Mouse (Mus musculus) neural tube, embryonic 13.5 days (tissue): ENCODE results near the gene Pip4k2b. TPM values are rescaled to one million over a fixed set of nuclear protein-coding genes. Genes with fewer than 3 reads are reported as not detected.

Source experiments
- ATAC-seq: fragments of 200-750 bp; cut with Nextera tagmentation; 2 replicates; pipeline ENCODE4 v1.8.0; 2017; ENCODE audit warnings: low read depth, mild to moderate bottlenecking, moderate TSS enrichment, moderate library complexity
- H3K27ac ChIP-seq: fragments of 300-500 bp; sonication (generic); replicated peaks from 2 replicates; pipeline ENCODE4 v1.5.1; 2015; ENCODE audit warnings: moderate library complexity, mild to moderate bottlenecking, inconsistent platforms
- H3K27me3 ChIP-seq: fragments of 300-500 bp; sonication (generic); 2 replicates; pipeline ENCODE4 v1.6.1; 2015; ENCODE audit warnings: mild to moderate bottlenecking, inconsistent platforms
- H3K36me3 ChIP-seq: fragments of 300-500 bp; sonication (generic); 2 replicates; pipeline ENCODE4 v1.6.1; 2015; ENCODE audit warnings: mild to moderate bottlenecking, inconsistent platforms
- H3K4me1 ChIP-seq: fragments of 300-500 bp; sonication (generic); replicated peaks from 2 replicates; pipeline ENCODE4 v1.6.1; 2015; ENCODE audit warnings: inconsistent platforms
- H3K4me2 ChIP-seq: fragments of 300-500 bp; sonication (generic); 2 replicates; pipeline ENCODE4 v1.6.1; 2015; ENCODE audit warnings: inconsistent platforms, mild to moderate bottlenecking, moderate library complexity
- H3K4me3 ChIP-seq: fragments of 300-500 bp; sonication (generic); 2 replicates; pipeline ENCODE4 v1.5.1; 2015; ENCODE audit warnings: mild to moderate bottlenecking, inconsistent platforms
- H3K9ac ChIP-seq: fragments of 300-500 bp; sonication (generic); 2 replicates; pipeline ENCODE4 v1.6.1; 2015; ENCODE audit warnings: moderate library complexity, mild to moderate bottlenecking, inconsistent platforms
- H3K9me3 ChIP-seq: fragments of 300-500 bp; sonication (generic); 2 replicates; pipeline ENCODE4 v1.6.1; 2016; ENCODE audit warnings: inconsistent platforms
- WGBS: fragments of 180-500 bp; shearing (Covaris S2); methylation state at CpG from one replicate; pipeline ENCODE4 v1.1.7; 2015; 5-methylcytosine and 5-hydroxymethylcytosine counted together
- polyA plus RNA-seq: library from polyadenylated mRNA; unstranded; fragments of >200 nt; fragmentation: Nextera tagmentation; extraction: Ambion mirVana; gene quantifications from 2 replicates; pipeline ENCODE4 v1.2.1, GENCODE M21; 2015

Pip4k2b gene
- polyA plus RNA-seq, 1 experiment from 2014 or later: 3.7 TPM

- Histone ChIP-seq H3K36me3 (peaks cover 61% of the 10 kb centered on the region), H3K27me3 (no peaks in the 10 kb centered on the region), H3K9ac (no peak overlapping the region), H3K9me3 (no peaks in the 10 kb centered on the region), H3K27ac (no peak overlapping the region), H3K4me2 (no peak overlapping the region), H3K4me1 (peaks cover 24% of the 10 kb centered on the region), H3K4me3 (no peak overlapping the region)
- WGBS: 55% methylated on average over 5 of the region's 5 CpGs
- no peak for ATAC-seq
Observed at GRCm38 (mm10) chr11:97776497-97777128, 32.1 kb upstream of the Pip4k2b start.

GRCm38 (mm10) chr11:97775808-97776496 is 31.4 kb upstream of the Pip4k2b start, which contains the start of gene 1700001P01Rik:
1700001P01Rik (minus strand) TSS chr11:97775918.
- H3K27me3 ChIP-seq: no peaks in the 10 kb centered on the region
- H3K27ac ChIP-seq: no peak within 1 kb of the TSS
- no peak within 1 kb of the TSS for H3K4me2 ChIP-seq
- H3K36me3 ChIP-seq: peaks cover 62% of the 10 kb centered on the region
- H3K9me3 ChIP-seq: no peaks in the 10 kb centered on the region
- no peak for ATAC-seq
- H3K4me3 ChIP-seq: no peak within 1 kb of the TSS
- peaks cover 18% of the 10 kb centered on the region for H3K4me1 ChIP-seq
- 0 out of 2 replicates have a peak within 1 kb of the TSS, but pooled peaks have one; percentile 8 for H3K9ac ChIP-seq
- 41% methylated on average over 17 of the region's 17 CpGs for WGBS

GRCm38 (mm10) chr11:97775186-97775585 is 30.7 kb upstream of the Pip4k2b start:
- no peaks in the 10 kb centered on the region for H3K27me3 ChIP-seq
- no peaks in the 10 kb centered on the region for H3K9me3 ChIP-seq
- peaks cover 10% of the 10 kb centered on the region for H3K4me1 ChIP-seq
- WGBS: 80% methylated on average over 13 of the region's 13 CpGs
- peaks cover 57% of the 10 kb centered on the region for H3K36me3 ChIP-seq
- H3K4me2 ChIP-seq: no peak overlapping the region
- H3K27ac ChIP-seq: no peak overlapping the region
- H3K9ac ChIP-seq: no peak overlapping the region
- no peak for ATAC-seq
- H3K4me3 ChIP-seq: no peak overlapping the region

DNA sequence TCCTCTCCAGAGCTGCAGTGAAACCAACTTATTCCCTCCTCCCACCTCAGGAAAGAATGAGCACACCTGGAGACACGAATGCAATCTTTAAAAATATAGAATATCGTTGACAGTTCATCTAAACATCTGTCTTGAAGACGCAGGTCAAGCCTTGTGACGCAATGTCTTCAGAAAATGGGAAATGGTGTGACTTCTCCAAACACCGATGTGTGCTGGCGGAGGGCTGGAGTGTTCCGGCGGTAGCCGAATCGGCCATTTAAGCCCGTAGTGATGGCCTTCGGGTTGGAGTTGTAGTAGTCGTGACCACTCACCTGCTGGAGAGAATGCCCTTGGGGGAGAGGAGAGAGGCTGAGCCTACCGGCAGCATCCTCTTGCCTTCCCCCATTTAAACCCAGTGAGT is 26.9 kb upstream of the Pip4k2b start:
- no peak for ATAC-seq
- H3K4me1 ChIP-seq: peaks cover 4% of the 10 kb centered on the region
- H3K4me2 ChIP-seq: no peak overlapping the region
- H3K36me3 ChIP-seq: peaks cover 21% of the 10 kb centered on the region
- H3K27ac ChIP-seq: no peak overlapping the region
- WGBS: 83% methylated on average over 14 of the region's 14 CpGs
- no peaks in the 10 kb centered on the region for H3K27me3 ChIP-seq
- no peaks in the 10 kb centered on the region for H3K9me3 ChIP-seq
- H3K9ac ChIP-seq: no peak overlapping the region
- H3K4me3 ChIP-seq: no peak overlapping the region

DNA sequence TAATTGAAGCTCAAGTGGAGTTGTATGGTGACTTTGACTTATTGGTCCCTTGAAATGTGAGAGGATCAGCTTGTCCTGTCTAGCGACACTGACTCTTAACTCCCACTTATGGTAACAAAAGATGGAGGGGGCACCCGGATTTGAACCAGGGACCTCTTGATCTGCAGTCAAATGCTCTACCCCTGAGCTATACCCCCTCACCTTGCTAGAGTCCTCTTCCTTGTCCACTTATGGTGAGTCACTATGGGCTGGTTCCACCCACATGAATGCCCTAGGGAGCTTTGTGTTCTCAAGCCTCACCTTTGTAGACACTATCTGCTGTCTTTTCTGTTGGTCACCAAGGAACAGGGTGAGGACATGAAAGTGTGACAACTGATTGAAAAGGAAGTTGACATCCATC is 25.2 kb upstream of the Pip4k2b start:
- peaks cover 17% of the 10 kb centered on the region for H3K4me1 ChIP-seq
- H3K27ac ChIP-seq: no peak overlapping the region
- no peak for ATAC-seq
- H3K9ac ChIP-seq: no peak overlapping the region
- H3K36me3 ChIP-seq: 0 out of 2 replicates have a peak, but pooled peaks cover 6% of the 10 kb centered on the region
- no peaks in the 10 kb centered on the region for H3K27me3 ChIP-seq
- no peaks in the 10 kb centered on the region for H3K9me3 ChIP-seq
- no peak overlapping the region for H3K4me3 ChIP-seq
- no peak overlapping the region for H3K4me2 ChIP-seq
- 39% methylated on average over 2 of the region's 2 CpGs for WGBS

GRCm38 (mm10) chr11:97766154-97766881 is 21.8 kb upstream of the Pip4k2b start, which contains the start of gene Cwc25:
Cwc25 (minus strand) TSS chr11:97766556.
- peaks cover 22% of the 10 kb centered on the region for H3K4me1 ChIP-seq
- ATAC-seq: peak; percentile 94
- WGBS: 1% methylated on average over 38 of the region's 38 CpGs
- H3K27me3 ChIP-seq: no peaks in the 10 kb centered on the region
- H3K27ac ChIP-seq: peak within 1 kb of the TSS; percentile 91
- H3K4me2 ChIP-seq: peak within 1 kb of the TSS; percentile 84
- H3K9me3 ChIP-seq: no peaks in the 10 kb centered on the region
- peaks cover 33% of the 10 kb centered on the region for H3K36me3 ChIP-seq
- H3K9ac ChIP-seq: peak within 1 kb of the TSS; percentile 93
- H3K4me3 ChIP-seq: peak within 1 kb of the TSS; percentile 86

GRCm38 (mm10) chr11:97761638-97762037 is 17.1 kb upstream of the Pip4k2b start:
- peaks cover 18% of the 10 kb centered on the region for H3K4me1 ChIP-seq
- peaks cover 72% of the 10 kb centered on the region for H3K36me3 ChIP-seq
- H3K27ac ChIP-seq: no peak overlapping the region
- no peaks in the 10 kb centered on the region for H3K9me3 ChIP-seq
- H3K4me2 ChIP-seq: no peak overlapping the region
- H3K27me3 ChIP-seq: no peaks in the 10 kb centered on the region
- H3K9ac ChIP-seq: no peak overlapping the region
- ATAC-seq: no peak
- H3K4me3 ChIP-seq: no peak overlapping the region

GRCm38 (mm10) chr11:97758942-97759341 is 14.4 kb upstream of the Pip4k2b start:
- no peak for ATAC-seq
- Histone ChIP-seq H3K36me3 (peaks cover 90% of the 10 kb centered on the region), H3K27ac (no peak overlapping the region), H3K4me2 (no peak overlapping the region), H3K4me1 (no peaks in the 10 kb centered on the region), H3K4me3 (no peak overlapping the region), H3K9ac (no peak overlapping the region), H3K9me3 (no peaks in the 10 kb centered on the region), H3K27me3 (no peaks in the 10 kb centered on the region)
- WGBS: 85% methylated on average over 6 of the region's 6 CpGs

DNA sequence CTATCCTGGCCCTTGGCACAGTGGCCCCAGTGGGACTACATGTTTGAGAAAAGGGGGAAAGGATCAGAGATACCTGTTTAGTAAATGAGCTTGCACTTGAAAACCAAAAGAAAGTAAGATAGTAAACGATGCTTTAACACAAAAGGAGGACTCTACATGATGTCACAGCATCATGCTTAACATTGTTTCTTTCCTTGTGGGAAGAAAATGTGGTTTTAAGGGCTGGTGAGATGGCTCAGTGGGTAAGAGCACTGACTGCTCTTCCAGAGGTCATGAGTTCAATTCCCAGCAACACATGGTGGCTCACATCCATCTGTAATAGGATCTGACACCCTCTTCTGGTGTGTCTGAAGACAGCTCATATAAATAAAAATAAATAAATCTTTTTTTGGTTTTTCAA is 13.6 kb upstream of the Pip4k2b start:
- no peaks in the 10 kb centered on the region for H3K27me3 ChIP-seq
- H3K9ac ChIP-seq: no peak overlapping the region
- no peaks in the 10 kb centered on the region for H3K4me1 ChIP-seq
- no peak overlapping the region for H3K27ac ChIP-seq
- H3K36me3 ChIP-seq: peaks cover 96% of the 10 kb centered on the region
- H3K4me2 ChIP-seq: no peak overlapping the region
- no peak overlapping the region for H3K4me3 ChIP-seq
- H3K9me3 ChIP-seq: no peaks in the 10 kb centered on the region
- ATAC-seq: no peak
- WGBS: 94% methylated on average over 1 of the region's 1 CpGs

GRCm38 (mm10) chr11:97753277-97753676 is 8.8 kb upstream of the Pip4k2b start:
- Histone ChIP-seq H3K9me3 (no peaks in the 10 kb centered on the region), H3K4me1 (no peaks in the 10 kb centered on the region), H3K9ac (no peak overlapping the region), H3K27me3 (no peaks in the 10 kb centered on the region), H3K4me2 (no peak overlapping the region), H3K4me3 (no peak overlapping the region), H3K27ac (no peak overlapping the region), H3K36me3 (peaks cover 93% of the 10 kb centered on the region)
- ATAC-seq: no peak
- WGBS: 95% methylated on average over 8 of the region's 8 CpGs

GRCm38 (mm10) chr11:97748496-97748895 is 4.0 kb upstream of the Pip4k2b start:
- Histone ChIP-seq H3K27ac (no peak overlapping the region), H3K27me3 (no peaks in the 10 kb centered on the region), H3K9me3 (no peaks in the 10 kb centered on the region), H3K4me3 (no peak overlapping the region), H3K9ac (no peak overlapping the region), H3K4me1 (peaks cover 5% of the 10 kb centered on the region), H3K4me2 (no peak overlapping the region), H3K36me3 (peaks cover 73% of the 10 kb centered on the region)
- 90% methylated on average over 5 of the region's 5 CpGs for WGBS
- no peak for ATAC-seq

DNA sequence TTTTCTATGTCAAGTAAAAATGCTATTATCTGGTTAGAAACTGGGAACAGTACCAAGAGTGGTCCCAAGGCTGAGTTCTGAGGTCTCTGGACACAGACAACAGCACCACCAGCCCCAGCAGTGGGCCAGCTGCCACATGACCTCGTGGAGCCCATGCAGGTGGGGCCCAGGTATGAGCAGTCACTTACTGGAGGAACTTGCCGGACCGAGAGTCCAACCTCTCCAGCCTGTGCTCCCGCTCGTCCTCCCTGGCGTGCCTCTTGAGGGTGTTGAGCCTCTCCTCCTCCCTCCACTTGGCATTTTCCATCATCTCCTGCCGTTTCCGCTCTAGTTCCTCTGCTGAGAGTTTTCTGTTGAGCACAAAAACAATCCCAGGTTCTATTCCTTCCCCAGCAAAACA is 3.3 kb upstream of the Pip4k2b start:
- Histone ChIP-seq H3K4me1 (peaks cover 12% of the 10 kb centered on the region), H3K4me3 (no peak overlapping the region), H3K27me3 (no peaks in the 10 kb centered on the region), H3K27ac (no peak overlapping the region), H3K9ac (no peak overlapping the region), H3K36me3 (peaks cover 65% of the 10 kb centered on the region), H3K9me3 (no peaks in the 10 kb centered on the region), H3K4me2 (no peak overlapping the region)
- 89% methylated on average over 8 of the region's 8 CpGs for WGBS
- no peak for ATAC-seq
